ENCODE assay signal across 8 mouse cellular contexts in genomic region chr17:73743681-73744311, GRCm38 (mm10). TPM values are rescaled to one million over a fixed set of nuclear protein-coding genes. Genes with fewer than 3 reads are reported as not detected.
A peak's percentile ranks its signal among the peaks of the same experiment; 100 is the strongest.
DNase-seq lines count a peak whose midpoint lies in the region; ATAC-seq and TF ChIP-seq lines count a peak whose summit lies in the region.

No protein-coding gene starts in this region.

- H3K27me3 ChIP-seq in E14TG2a.4 (ENCODE audit: insufficient read depth, low read length) = no peaks in the 10 kb centered on the region
- H3K27me3 ChIP-seq in forebrain, embryonic 13.5 days = no peaks in the 10 kb centered on the region

- ATAC-seq in forebrain, embryonic 13.5 days = peak; percentile 96
- ATAC-seq in hematopoietic stem cell, adult 5-6 weeks (replicated peaks in 1 of 2; ENCODE audit: insufficient read depth in 1 of 2, low FRiP score in 2 of 2, low TSS enrichment in 1 of 2, low read depth in 1 of 2, poor library complexity in 2 of 2, severe bottlenecking in 2 of 2) = peak; percentile 91 to 97

- peak; percentile 58 for DNase-seq in c-Kit-positive CD71-negative TER-119-negative erythroid progenitor cells, embryonic 14.5 days (ENCODE audit: low read depth)
- peak; percentile 71 to 81 for DNase-seq in layer of hippocampus, adult 2 months (ENCODE audit: low spot score in 2 of 2)
- peak; percentile 76 for DNase-seq in lung, postnatal 14 days
- DNase-seq in retina, embryonic 14.5 days (ENCODE audit: low spot score) = peak; percentile 89
- peak; percentile 70 to 73 for DNase-seq in thymus, postnatal 36 days

- no peak overlapping the region for H3K4me2 ChIP-seq in forebrain, embryonic 13.5 days

- 7% methylated on average over 6 of the region's 6 CpGs for WGBS in forebrain, embryonic 13.5 days

- H3K4me1 ChIP-seq in E14TG2a.4 (replicated peaks; ENCODE audit: low read depth, low read length) = no peaks in the 10 kb centered on the region
- no peaks in the 10 kb centered on the region for H3K4me1 ChIP-seq in forebrain, embryonic 13.5 days

- H3K36me3 ChIP-seq in E14TG2a.4 (ENCODE audit: insufficient read depth, low read length) = no peaks in the 10 kb centered on the region
- no peaks in the 10 kb centered on the region for H3K36me3 ChIP-seq in forebrain, embryonic 13.5 days (ENCODE audit: poor library complexity, severe bottlenecking)

- no peak overlapping the region for H3K4me3 ChIP-seq in E14TG2a.4 (replicated peaks; ENCODE audit: low read length)
- H3K4me3 ChIP-seq in forebrain, embryonic 13.5 days = no peak overlapping the region
- no peak overlapping the region for H3K4me3 ChIP-seq in layer of hippocampus, adult 2 months

- H3K9ac ChIP-seq in forebrain, embryonic 13.5 days = no peak overlapping the region

- no peak overlapping the region for H3K27ac ChIP-seq in forebrain, embryonic 13.5 days
- no peak overlapping the region for H3K27ac ChIP-seq in layer of hippocampus, adult 2 months

- TF ChIP-seq CTCF in E14TG2a.4 (conservative IDR thresholded peaks at IDR 0.05; ENCODE audit: low read length) = peak; percentile 50
- peak; percentile 94 for TF ChIP-seq CTCF in layer of hippocampus, adult 2 months (conservative IDR thresholded peaks at IDR 0.05)

- H3K9me3 ChIP-seq in E14TG2a.4 (ENCODE audit: low read length) = no peaks in the 10 kb centered on the region
- no peaks in the 10 kb centered on the region for H3K9me3 ChIP-seq in forebrain, embryonic 13.5 days (replicated peaks)

RNA-seq across cellular contexts. Expression of gene Galnt14, which starts 33.5 kb away (rescaled TPM):
- 6.4 and 8.8 TPM in 2 replicates for polyA plus RNA-seq in forebrain, embryonic 13.5 days (2015; fragmentation: Nextera tagmentation; extraction: Ambion mirVana)
- not detected in 2 replicates for total RNA-seq in hematopoietic stem cell, adult 5-6 weeks (2017)
- 10 to 100 TPM; 24.0 to 25.7 TPM for total RNA-seq in layer of hippocampus, adult 2 months (2021)

Comparison
In these comparisons a context has a peak if more than half of its experiments do, and no peak if none do; other contexts are left out.
1. RNA of gene Galnt14, which starts 33.5 kb away (total RNA-seq): 24.0 to 25.7 TPM in layer of hippocampus, adult 2 months; not detected in hematopoietic stem cell, adult 5-6 weeks; every median in the first group is over 10 times any median in the second.
2. Peak in every context shown above with its lines, with median percentiles within 50 percentile points of each other: DNase-seq.